Mouse (Mus musculus): ENCODE measurements at regions not wholly inside any gene's neighbourhood (a gene's known extent, or its start where the extent isn't known, plus 50 kb on each side); places are given as distances from the start of the nearest gene placed in this dataset.
"Not testable (repeated sequence)": the region's sequence is repeated elsewhere in the genome, so short reads cannot be mapped to it uniquely, and the experiment has no call there.

GRCm38 (mm10) chr10:99320797-99321196, 57.8 kb downstream of the Dusp6 start:
- DNase-seq (ENCODE audit: low read depth): no peak
- TF ChIP-seq CTCF (IDR thresholded peaks at IDR 0.05; ENCODE audit: borderline replicate concordance, extremely low read depth, insufficient read depth, insufficient read length): no peak
- TF ChIP-seq POLR2A (IDR thresholded peaks at IDR 0.05; ENCODE audit: borderline replicate concordance, extremely low read depth, insufficient read depth, insufficient read length, poor library complexity, severe bottlenecking): no peak

- no peak for DNase-seq (ENCODE audit: low read depth)
- TF ChIP-seq CTCF (IDR thresholded peaks at IDR 0.05; ENCODE audit: borderline replicate concordance, extremely low read depth, insufficient read depth, insufficient read length) (no peak), POLR2A (IDR thresholded peaks at IDR 0.05; ENCODE audit: borderline replicate concordance, extremely low read depth, insufficient read depth, insufficient read length, poor library complexity, severe bottlenecking) (no peak)
Observed at GRCm38 (mm10) chr10:99323358-99323757, 60.3 kb downstream of the Dusp6 start.

GRCm38 (mm10) chr10:99327501-99327900, 64.5 kb downstream of the Dusp6 start:
- no peak for DNase-seq (ENCODE audit: low read depth)
- TF ChIP-seq CTCF (IDR thresholded peaks at IDR 0.05; ENCODE audit: borderline replicate concordance, extremely low read depth, insufficient read depth, insufficient read length): no peak
- no peak for TF ChIP-seq POLR2A (IDR thresholded peaks at IDR 0.05; ENCODE audit: borderline replicate concordance, extremely low read depth, insufficient read depth, insufficient read length, poor library complexity, severe bottlenecking)

GRCm38 (mm10) chr10:99328568-99328967, 65.5 kb downstream of the Dusp6 start:
- TF ChIP-seq POLR2A (IDR thresholded peaks at IDR 0.05; ENCODE audit: borderline replicate concordance, extremely low read depth, insufficient read depth, insufficient read length, poor library complexity, severe bottlenecking) (no peak), CTCF (IDR thresholded peaks at IDR 0.05; ENCODE audit: borderline replicate concordance, extremely low read depth, insufficient read depth, insufficient read length) (no peak)
- no peak for DNase-seq (ENCODE audit: low read depth)

- TF ChIP-seq CTCF (IDR thresholded peaks at IDR 0.05; ENCODE audit: borderline replicate concordance, extremely low read depth, insufficient read depth, insufficient read length): no peak
- TF ChIP-seq POLR2A (IDR thresholded peaks at IDR 0.05; ENCODE audit: borderline replicate concordance, extremely low read depth, insufficient read depth, insufficient read length, poor library complexity, severe bottlenecking): no peak
Observed at GRCm38 (mm10) chr10:99329469-99329868, 66.4 kb downstream of the Dusp6 start.

GRCm38 (mm10) chr10:99330519-99330918, 67.5 kb downstream of the Dusp6 start:
- peak; percentile 36 for DNase-seq (ENCODE audit: low read depth)
- TF ChIP-seq CTCF (IDR thresholded peaks at IDR 0.05; ENCODE audit: borderline replicate concordance, extremely low read depth, insufficient read depth, insufficient read length): no peak
- no peak for TF ChIP-seq POLR2A (IDR thresholded peaks at IDR 0.05; ENCODE audit: borderline replicate concordance, extremely low read depth, insufficient read depth, insufficient read length, poor library complexity, severe bottlenecking)

More at GRCm38 (mm10) chr10:99329469-99329868, 66.4 kb downstream of the Dusp6 start:
- DNase-seq (ENCODE audit: low read depth): no peak

- TF ChIP-seq POLR2A (IDR thresholded peaks at IDR 0.05; ENCODE audit: borderline replicate concordance, extremely low read depth, insufficient read depth, insufficient read length, poor library complexity, severe bottlenecking) (no peak), CTCF (IDR thresholded peaks at IDR 0.05; ENCODE audit: borderline replicate concordance, extremely low read depth, insufficient read depth, insufficient read length) (no peak)
- no peak for DNase-seq (ENCODE audit: low read depth)
Observed at GRCm38 (mm10) chr10:99331876-99332275, 68.8 kb downstream of the Dusp6 start.

- DNase-seq (ENCODE audit: low read depth): no peak
- TF ChIP-seq CTCF (IDR thresholded peaks at IDR 0.05; ENCODE audit: borderline replicate concordance, extremely low read depth, insufficient read depth, insufficient read length): no peak
- no peak for TF ChIP-seq POLR2A (IDR thresholded peaks at IDR 0.05; ENCODE audit: borderline replicate concordance, extremely low read depth, insufficient read depth, insufficient read length, poor library complexity, severe bottlenecking)
Observed at GRCm38 (mm10) chr10:99333831-99334230, 70.8 kb downstream of the Dusp6 start.

GRCm38 (mm10) chr10:99336091-99336490, 73.1 kb downstream of the Dusp6 start:
- no peak for TF ChIP-seq CTCF (IDR thresholded peaks at IDR 0.05; ENCODE audit: borderline replicate concordance, extremely low read depth, insufficient read depth, insufficient read length)
- TF ChIP-seq POLR2A (IDR thresholded peaks at IDR 0.05; ENCODE audit: borderline replicate concordance, extremely low read depth, insufficient read depth, insufficient read length, poor library complexity, severe bottlenecking): no peak
- no peak for DNase-seq (ENCODE audit: low read depth)

- not testable (repeated sequence) for DNase-seq (ENCODE audit: low read depth)
Observed at GRCm38 (mm10) chr10:99338790-99339189, 75.8 kb downstream of the Dusp6 start.

- DNase-seq (ENCODE audit: low read depth): not testable (repeated sequence)
Observed at GRCm38 (mm10) chr10:99339291-99339912, 76.4 kb downstream of the Dusp6 start.

GRCm38 (mm10) chr10:99340057-99340456, 77.0 kb downstream of the Dusp6 start:
- not testable (repeated sequence) for DNase-seq (ENCODE audit: low read depth)

- TF ChIP-seq POLR2A (IDR thresholded peaks at IDR 0.05; ENCODE audit: borderline replicate concordance, extremely low read depth, insufficient read depth, insufficient read length, poor library complexity, severe bottlenecking): no peak
- TF ChIP-seq CTCF (IDR thresholded peaks at IDR 0.05; ENCODE audit: borderline replicate concordance, extremely low read depth, insufficient read depth, insufficient read length): no peak
- no peak for DNase-seq (ENCODE audit: low read depth)
Observed at GRCm38 (mm10) chr10:99349125-99349716, 86.2 kb downstream of the Dusp6 start.
